Mouse (Mus musculus): Measurements from ENCODE around the gene Nfe2l2.

DNA sequence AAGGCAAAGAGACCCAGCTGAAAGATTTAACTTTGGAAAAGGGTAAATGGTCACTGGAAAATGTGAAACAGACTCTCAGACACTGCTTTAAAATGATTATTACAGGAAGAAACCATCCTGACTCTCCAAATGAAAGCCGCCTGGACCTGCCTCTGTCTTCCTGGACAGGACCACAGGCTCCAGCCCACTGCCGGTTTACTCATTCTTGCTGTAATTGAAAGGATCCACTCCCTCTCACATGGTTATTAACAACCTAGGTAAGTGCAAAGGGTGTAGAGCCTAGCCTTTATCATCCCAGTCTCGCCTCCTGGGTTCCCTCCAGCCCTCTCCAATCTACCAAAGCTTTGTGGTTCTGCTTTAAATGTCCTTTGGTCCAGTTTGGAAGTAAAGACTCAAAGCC is 3.2 kb downstream of the Nfe2l2 start:
- no peak for TF ChIP-seq CTCF (IDR thresholded peaks at IDR 0.05; ENCODE audit: low read depth, low read length)
- no peak for TF ChIP-seq POLR2A (IDR thresholded peaks at IDR 0.05; ENCODE audit: extremely low read depth, insufficient read depth, low read length)
